Mouse (Mus musculus): Measurements from ENCODE around the gene Pnpla7. TPM values are rescaled to one million over a fixed set of nuclear protein-coding genes. Genes with fewer than 3 reads are reported as not detected.
A peak's percentile ranks its signal among the peaks of the same experiment; 100 is the strongest.

Pnpla7 gene
- total RNA-seq, 2 experiments from 2014 or later: 12.9 to 14.2 TPM

GRCm38 (mm10) chr2:24987762-24988161 is 11.9 kb downstream of the Pnpla7 start:
- no peak for DNase-seq (ENCODE audit: low spot score in 2 of 2)

- DNase-seq (ENCODE audit: low spot score in 2 of 2): no peak
Observed at GRCm38 (mm10) chr2:24995332-24995731, 19.5 kb downstream of the Pnpla7 start.

GRCm38 (mm10) chr2:24996471-24996870 is 20.6 kb downstream of the Pnpla7 start:
- DNase-seq (ENCODE audit: low spot score in 2 of 2): no peak

- DNase-seq (ENCODE audit: low spot score in 2 of 2): peak; percentile 31 to 53
Observed at GRCm38 (mm10) chr2:25000544-25001235, 24.9 kb downstream of the Pnpla7 start.

- peak in 1 of 2 experiments; percentile 7 for DNase-seq (ENCODE audit: low spot score in 2 of 2)
Observed at GRCm38 (mm10) chr2:25003946-25004786, 28.3 kb downstream of the Pnpla7 start.

GRCm38 (mm10) chr2:25006767-25007166 is 30.9 kb downstream of the Pnpla7 start:
- DNase-seq (ENCODE audit: low spot score in 2 of 2): no peak

- no peak for DNase-seq (ENCODE audit: low spot score in 2 of 2)
Observed at GRCm38 (mm10) chr2:25008250-25008649, 32.4 kb downstream of the Pnpla7 start.

- no peak for DNase-seq (ENCODE audit: low spot score in 2 of 2)
Observed at GRCm38 (mm10) chr2:25022678-25023077, 46.8 kb downstream of the Pnpla7 start.

GRCm38 (mm10) chr2:25025109-25025508 is 49.3 kb downstream of the Pnpla7 start:
- DNase-seq (ENCODE audit: low spot score in 2 of 2): no peak

GRCm38 (mm10) chr2:25034994-25035393 is 59.2 kb downstream of the Pnpla7 start:
- DNase-seq (ENCODE audit: low spot score in 2 of 2): no peak

- DNase-seq (ENCODE audit: low spot score in 2 of 2): no peak
Observed at GRCm38 (mm10) chr2:25040089-25040488, 64.3 kb downstream of the Pnpla7 start.

- DNase-seq (ENCODE audit: low spot score in 2 of 2): peak; percentile 38 to 52
Observed at GRCm38 (mm10) chr2:25050921-25051320, 75.1 kb downstream of the Pnpla7 start.

GRCm38 (mm10) chr2:25051450-25051849 is 75.6 kb downstream of the Pnpla7 start:
- no peak for DNase-seq (ENCODE audit: low spot score in 2 of 2)

- peak in 1 of 2 experiments; percentile 20 for DNase-seq (ENCODE audit: low spot score in 2 of 2)
Observed at GRCm38 (mm10) chr2:25053101-25053500, 77.3 kb downstream of the Pnpla7 start.

- peak; percentile 93 for DNase-seq (ENCODE audit: low spot score in 2 of 2)
Observed at GRCm38 (mm10) chr2:25054221-25055067, 78.6 kb downstream of the Pnpla7 start, which contains the start of gene Nsmf. Nsmf (plus strand) TSS chr2:25054355.

- DNase-seq (ENCODE audit: low spot score in 2 of 2): peak; percentile 95
Observed at GRCm38 (mm10) chr2:25055068-25055405, 79.2 kb downstream of the Pnpla7 start.

- DNase-seq (ENCODE audit: low spot score in 2 of 2): peak; percentile 41 to 63
Observed at GRCm38 (mm10) chr2:25055409-25056155, 79.7 kb downstream of the Pnpla7 start.

- peak in 1 of 2 experiments; percentile 17 for DNase-seq (ENCODE audit: low spot score in 2 of 2)
Observed at GRCm38 (mm10) chr2:25058926-25059325, 83.1 kb downstream of the Pnpla7 start.

- DNase-seq (ENCODE audit: low spot score in 2 of 2): no peak
Observed at GRCm38 (mm10) chr2:25063523-25063922, 87.7 kb downstream of the Pnpla7 start.

- DNase-seq (ENCODE audit: low spot score in 2 of 2): no peak
Observed at GRCm38 (mm10) chr2:25064285-25064684, 88.5 kb downstream of the Pnpla7 start.

GRCm38 (mm10) chr2:25065537-25065936 is 89.7 kb downstream of the Pnpla7 start:
- DNase-seq (ENCODE audit: low spot score in 2 of 2): no peak
